Mouse (Mus musculus): ENCODE results near the gene Atxn1.
A peak's percentile ranks its signal among the peaks of the same experiment; 100 is the strongest.

- TF ChIP-seq CTCF (IDR thresholded peaks at IDR 0.05) = no peak
- TF ChIP-seq POLR2A (IDR thresholded peaks at IDR 0.05; ENCODE audit: insufficient read depth, low read depth, low read length) = 0 out of 2 replicates have a peak, but pooled peaks have one; percentile 32
These were observed 92.6 kb downstream of the Atxn1 start for GRCm38 (mm10) chr13:45872041-45872746.

Measured in heart, adult 2 months (tissue).